Mouse (Mus musculus): ENCODE results near the gene Cpxcr1. TPM values are rescaled to one million over a fixed set of nuclear protein-coding genes. Genes with fewer than 3 reads are reported as not detected.

The Cpxcr1 gene
- total RNA-seq (2012; rRNA removed), result not detected in 2 replicates
- polyA plus RNA-seq (2012; ENCODE audit: insufficient read depth in 1 of 2, insufficient read length in 2 of 2, low read depth in 1 of 2, low replicate concordance in 2 of 2, missing spikeins in 1 of 2), result not detected

DNA sequence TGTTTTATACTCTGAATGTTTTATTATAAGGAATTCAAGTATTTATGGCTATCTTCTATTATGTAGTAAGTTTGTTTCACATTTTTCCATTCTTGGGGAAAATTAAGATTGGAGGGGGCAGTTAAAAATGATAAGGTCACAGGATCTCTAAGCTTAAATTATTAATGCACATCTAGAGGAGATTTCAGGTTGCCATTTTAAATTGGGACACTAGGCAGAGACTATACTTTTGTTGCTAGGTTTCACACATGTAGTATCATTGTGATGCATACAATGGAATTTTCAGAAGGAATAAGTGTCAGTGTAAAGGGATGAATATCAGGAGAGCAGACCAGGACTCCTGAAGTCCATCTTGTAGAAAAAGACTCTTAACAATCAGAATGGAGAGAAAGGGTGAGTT, at the start of gene Cpxcr1:
Cpxcr1 (plus strand) TSS at position 301 of the 400 bp plus-strand sequence.
- Histone ChIP-seq H3K27me3 (ENCODE audit: control insufficient read depth in 1 of 2, insufficient read depth in 2 of 2, low read length in 2 of 2) (no peaks in the 10 kb centered on the region), H3K4me3 (ENCODE audit: control insufficient read depth in 1 of 2, insufficient read depth in 1 of 2, low read depth in 2 of 2, low read length in 2 of 2) (no peak within 1 kb of the TSS), H3K4me1 (ENCODE audit: control insufficient read depth in 1 of 2, insufficient read depth in 2 of 2, low read length in 2 of 2) (no peaks in the 10 kb centered on the region), H3K27ac (ENCODE audit: control insufficient read depth, low read depth, low read length) (no peak within 1 kb of the TSS), H3K36me3 (ENCODE audit: control insufficient read depth in 1 of 2, insufficient read depth in 2 of 2, low read length in 2 of 2) (peaks cover 0 to 3% of the 10 kb centered on the region in 2 experiments; a peak in 1 of 4 replicates), H3K9ac (ENCODE audit: control insufficient read depth, low read depth, low read length, poor library complexity, severe bottlenecking) (no peak within 1 kb of the TSS), H3K79me2 (ENCODE audit: control insufficient read depth, insufficient read depth, low read length, poor library complexity) (no peaks in the 10 kb centered on the region), H3K9me3 (replicated peaks; ENCODE audit: insufficient read depth, low read length) (no peaks in the 10 kb centered on the region)
- no peak for DNase-seq (ENCODE audit: low read depth, low spot score)
- no peak for TF ChIP-seq SIN3A (IDR thresholded peaks at IDR 0.05; ENCODE audit: low read length)
- no peak for TF ChIP-seq MAFK (IDR thresholded peaks at IDR 0.05; ENCODE audit: borderline replicate concordance, low read depth, low read length)
- no peak for TF ChIP-seq USF2 (IDR thresholded peaks at IDR 0.05; ENCODE audit: borderline replicate concordance in 1 of 2, insufficient read depth in 1 of 2, low read depth in 1 of 2, low read length in 2 of 2)
- no peak for TF ChIP-seq TBP (IDR thresholded peaks at IDR 0.05; ENCODE audit: low read depth, low read length)

Other genes starting within 250 kb of the Cpxcr1 start
- not detected in 2 replicates for gene H2afb2, start 232.2 kb downstream of the Cpxcr1 start, total RNA-seq (2012; rRNA removed)
- gene H2afb2, start 232.2 kb downstream of the Cpxcr1 start, polyA plus RNA-seq (2012; ENCODE audit: insufficient read depth in 1 of 2, insufficient read length in 2 of 2, low read depth in 1 of 2, low replicate concordance in 2 of 2, missing spikeins in 1 of 2), result not detected

Data from MEL (cell line).